Mouse (Mus musculus) lung, embryonic 14.5 days (tissue): ENCODE measurements around the gene Casc1. TPM values are rescaled to one million over a fixed set of nuclear protein-coding genes. Genes with fewer than 3 reads are reported as not detected.
A peak's percentile ranks its signal among the peaks of the same experiment; 100 is the strongest.

Source experiments
- ATAC-seq: fragments of 200-750 bp; cut with Nextera tagmentation; 2 replicates; pipeline ENCODE4 v1.8.0; 2017; ENCODE audit warnings: mild to moderate bottlenecking, moderate TSS enrichment, moderate library complexity; ENCODE audit not compliant: insufficient read depth
- DNase-seq: peaks from one replicate; pipeline ENCODE4 v3.0.0-alpha.2; 2015
- H3K27ac ChIP-seq: fragments of 300-500 bp; sonication (generic); 2 replicates; pipeline ENCODE4 v1.5.1; 2014; ENCODE audit warnings: low read depth, mild to moderate bottlenecking, moderate library complexity
- H3K27me3 ChIP-seq: fragments of 300-500 bp; sonication (generic); 2 replicates; pipeline ENCODE4 v1.6.1; 2014; ENCODE audit warnings: low read length, control low read depth; ENCODE audit not compliant: insufficient read depth
- H3K36me3 ChIP-seq: fragments of 300-500 bp; sonication (generic); 2 replicates; pipeline ENCODE4 v1.6.1; 2014; ENCODE audit warnings: control low read depth; ENCODE audit not compliant: insufficient read depth
- H3K4me1 ChIP-seq: fragments of 300-500 bp; sonication (generic); 2 replicates; pipeline ENCODE4 v1.6.1; 2014; ENCODE audit warnings: antibody characterized with exemption, control low read depth; ENCODE audit not compliant: insufficient read depth
- H3K4me2 ChIP-seq: fragments of 300-500 bp; sonication (generic); 2 replicates; pipeline ENCODE4 v1.6.1; 2014; ENCODE audit warnings: mild to moderate bottlenecking
- H3K4me3 ChIP-seq: fragments of 300-500 bp; sonication (generic); 2 replicates; pipeline ENCODE4 v1.5.1; 2014; ENCODE audit warnings: low read depth, low read length
- H3K9ac ChIP-seq: fragments of 300-500 bp; sonication (generic); 2 replicates; pipeline ENCODE4 v1.6.1; 2014
- H3K9me3 ChIP-seq: fragments of 300-500 bp; sonication (generic); 2 replicates; pipeline ENCODE4 v1.6.1; 2016; ENCODE audit warnings: low read depth, low read length, control low read depth
- CTCF ChIP-seq: IDR thresholded peaks from 2 replicates; pipeline ENCODE4 v1.5.1; 2016; ENCODE audit warnings: antibody characterized with exemption, low read depth
- WGBS: fragments of 180-500 bp; shearing (Covaris S2); extraction: QIAGEN DNeasy Blood & Tissue Kit; methylation state at CpG from one replicate; pipeline ENCODE4 v1.1.7; 2014; 5-methylcytosine and 5-hydroxymethylcytosine counted together
- polyA plus RNA-seq: library from polyadenylated mRNA; unstranded; fragments of >200 nt; fragmentation: Nextera tagmentation; extraction: Ambion mirVana; gene quantifications from 2 replicates; pipeline ENCODE4 v1.2.1, GENCODE M21; 2014

Casc1 gene
- polyA plus RNA-seq, 1 experiment from 2014 or later = 0.50 TPM

DNA sequence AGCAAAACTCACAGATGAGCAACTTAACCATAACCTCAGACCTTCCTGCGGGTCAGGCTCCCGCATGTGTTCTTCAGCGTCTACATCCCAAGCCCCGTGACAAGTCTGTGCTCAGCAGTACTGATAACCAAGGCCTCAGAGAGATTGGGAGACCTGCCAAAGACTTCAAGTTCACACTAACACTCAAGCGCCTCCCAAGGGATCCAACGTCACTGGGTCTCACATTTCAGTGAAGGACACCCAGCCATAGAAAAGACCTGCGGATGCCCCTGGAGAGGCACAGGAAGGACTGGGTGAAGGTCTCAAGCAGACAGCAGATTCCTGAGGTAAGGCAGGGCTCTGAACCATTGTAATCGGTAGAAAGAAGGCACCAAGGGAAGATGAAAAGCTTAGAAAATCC is 28.8 kb downstream of the Casc1 start:
- TF ChIP-seq CTCF = no peak
- Histone ChIP-seq H3K27ac (no peak overlapping the region), H3K9ac (no peak overlapping the region), H3K4me2 (no peak overlapping the region), H3K27me3 (no peaks in the 10 kb centered on the region), H3K4me3 (no peak overlapping the region), H3K9me3 (no peaks in the 10 kb centered on the region), H3K4me1 (no peaks in the 10 kb centered on the region), H3K36me3 (no peaks in the 10 kb centered on the region)
- WGBS = 22% methylated on average over 8 of the region's 8 CpGs
- ATAC-seq (peak; percentile 67), DNase-seq (peak; percentile 83)

DNA sequence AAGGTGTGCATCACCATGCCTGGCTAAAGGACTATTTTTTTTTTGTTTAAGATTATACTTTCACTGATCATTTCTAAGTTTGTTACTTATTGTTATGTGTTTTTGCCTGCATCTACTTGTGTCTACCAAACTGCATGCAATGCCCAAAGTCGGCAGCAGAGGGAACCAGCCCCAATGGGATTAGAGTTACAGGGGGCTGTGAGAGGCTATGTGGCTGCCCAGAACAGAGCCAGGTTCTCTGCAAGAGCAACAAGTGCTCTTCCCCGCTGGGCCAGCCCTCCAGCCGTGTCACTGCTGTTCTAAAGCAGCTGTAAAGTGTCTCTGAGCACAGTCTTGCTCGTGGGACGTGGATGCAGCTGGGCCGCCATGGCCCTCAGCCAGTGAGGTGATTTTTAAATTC is 31.1 kb downstream of the Casc1 start:
- peak; percentile 36; the same call in 1 of the 2 replicates for ATAC-seq
- WGBS = 25% methylated on average over 6 of the region's 6 CpGs

DNA sequence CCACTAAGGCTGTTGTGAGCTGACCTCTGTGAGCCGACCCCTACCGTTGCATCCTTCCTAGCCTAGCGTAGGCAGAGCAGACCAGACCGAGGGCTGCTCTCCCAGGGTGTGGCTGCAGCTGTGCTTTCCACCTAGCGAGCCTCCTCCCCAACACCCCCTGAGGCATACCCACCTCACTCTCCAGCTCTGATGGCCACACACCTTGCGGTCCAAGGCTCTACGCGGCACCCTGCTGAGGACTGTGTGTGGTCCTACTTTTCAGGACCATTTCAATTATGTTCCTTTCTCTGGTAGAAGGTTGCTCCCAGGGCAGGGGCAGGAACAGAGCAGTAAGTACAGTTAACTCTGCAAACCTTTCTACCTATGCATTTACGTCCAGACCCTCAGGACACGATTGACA is 34.3 kb downstream of the Casc1 start:
- no peak for ATAC-seq
- 61% methylated on average over 10 of the region's 10 CpGs for WGBS

More for the DNA sequence above, 31.1 kb downstream of the Casc1 start:
- Histone ChIP-seq H3K36me3 (no peaks in the 10 kb centered on the region), H3K27ac (no peak overlapping the region), H3K9me3 (no peaks in the 10 kb centered on the region), H3K9ac (no peak overlapping the region), H3K27me3 (0 out of 2 replicates have a peak, but pooled peaks cover 5% of the 10 kb centered on the region), H3K4me1 (no peaks in the 10 kb centered on the region), H3K4me3 (no peak overlapping the region), H3K4me2 (no peak overlapping the region)
- peak; percentile 84 for DNase-seq
- TF ChIP-seq CTCF = peak; percentile 81

DNA sequence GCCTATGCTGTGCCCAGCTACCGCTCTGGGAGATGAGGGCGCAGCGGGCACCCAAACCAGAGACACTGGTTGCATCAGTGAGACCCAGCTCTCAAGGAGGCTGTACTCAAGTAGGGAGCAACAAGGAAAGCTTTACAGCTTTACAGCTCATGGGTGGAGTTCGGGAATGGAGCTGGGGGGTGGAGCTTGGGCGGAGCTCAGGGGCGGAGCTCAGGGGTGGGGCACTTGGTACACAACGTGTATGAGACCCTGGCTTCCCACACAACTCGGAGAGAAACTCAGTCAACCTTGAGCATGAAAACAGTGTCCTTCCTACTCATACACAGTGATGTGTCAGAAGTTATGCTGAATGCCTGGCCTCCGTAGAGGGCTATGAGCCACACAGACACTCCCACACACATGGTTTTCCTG is 35.2 kb downstream of the Casc1 start:
- Histone ChIP-seq H3K4me3 (no peak overlapping the region), H3K27me3 (0 out of 2 replicates have a peak, but pooled peaks cover 5% of the 10 kb centered on the region), H3K27ac (no peak overlapping the region), H3K4me1 (peaks cover 7% of the 10 kb centered on the region), H3K4me2 (no peak overlapping the region), H3K9ac (no peak overlapping the region), H3K9me3 (no peaks in the 10 kb centered on the region), H3K36me3 (no peaks in the 10 kb centered on the region)
- no peak for TF ChIP-seq CTCF
- 38% methylated on average over 9 of the region's 9 CpGs for WGBS
- ATAC-seq (peak; percentile 8; the same call in 1 of the 2 replicates), DNase-seq (peak; percentile 24)

More for the DNA sequence above, 34.3 kb downstream of the Casc1 start:
- H3K4me1 ChIP-seq = peaks cover 7% of the 10 kb centered on the region
- no peak for DNase-seq
- no peak for TF ChIP-seq CTCF
- H3K4me2 ChIP-seq = no peak overlapping the region
- H3K4me3 ChIP-seq = no peak overlapping the region
- no peaks in the 10 kb centered on the region for H3K9me3 ChIP-seq
- no peak overlapping the region for H3K27ac ChIP-seq
- no peaks in the 10 kb centered on the region for H3K36me3 ChIP-seq
- 0 out of 2 replicates have a peak, but pooled peaks cover 5% of the 10 kb centered on the region for H3K27me3 ChIP-seq
- H3K9ac ChIP-seq = no peak overlapping the region

DNA sequence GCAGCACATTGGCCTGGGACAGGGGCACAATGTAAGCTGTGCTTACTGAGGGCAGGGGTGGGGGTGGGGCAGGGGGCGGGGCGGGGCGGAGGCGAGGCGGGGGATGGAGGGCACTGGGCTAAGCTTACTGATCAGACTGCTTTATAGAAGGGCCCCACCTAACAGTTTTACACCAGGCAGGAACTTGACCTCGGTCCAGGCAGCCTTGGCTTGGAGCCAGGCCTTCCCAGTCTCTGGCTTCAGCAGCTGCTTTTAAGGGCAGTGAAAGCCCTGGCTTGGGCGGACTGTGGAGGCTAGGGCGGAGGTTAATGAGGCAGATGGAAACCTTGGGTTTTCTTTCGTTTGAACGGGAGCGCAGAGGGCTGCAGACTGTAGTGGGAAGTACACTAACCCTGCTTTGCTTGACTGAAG is 37.0 kb downstream of the Casc1 start:
- Histone ChIP-seq H3K4me2 (peak overlapping the region; percentile 44), H3K27me3 (0 out of 2 replicates have a peak, but pooled peaks cover 5% of the 10 kb centered on the region), H3K27ac (no peak overlapping the region), H3K4me3 (no peak overlapping the region), H3K9me3 (no peaks in the 10 kb centered on the region), H3K36me3 (no peaks in the 10 kb centered on the region), H3K4me1 (peaks cover 7% of the 10 kb centered on the region), H3K9ac (no peak overlapping the region)
- TF ChIP-seq CTCF = no peak
- DNase-seq = peak; percentile 93
- WGBS = 5% methylated on average over 11 of the region's 11 CpGs
- peak; percentile 84 for ATAC-seq

DNA sequence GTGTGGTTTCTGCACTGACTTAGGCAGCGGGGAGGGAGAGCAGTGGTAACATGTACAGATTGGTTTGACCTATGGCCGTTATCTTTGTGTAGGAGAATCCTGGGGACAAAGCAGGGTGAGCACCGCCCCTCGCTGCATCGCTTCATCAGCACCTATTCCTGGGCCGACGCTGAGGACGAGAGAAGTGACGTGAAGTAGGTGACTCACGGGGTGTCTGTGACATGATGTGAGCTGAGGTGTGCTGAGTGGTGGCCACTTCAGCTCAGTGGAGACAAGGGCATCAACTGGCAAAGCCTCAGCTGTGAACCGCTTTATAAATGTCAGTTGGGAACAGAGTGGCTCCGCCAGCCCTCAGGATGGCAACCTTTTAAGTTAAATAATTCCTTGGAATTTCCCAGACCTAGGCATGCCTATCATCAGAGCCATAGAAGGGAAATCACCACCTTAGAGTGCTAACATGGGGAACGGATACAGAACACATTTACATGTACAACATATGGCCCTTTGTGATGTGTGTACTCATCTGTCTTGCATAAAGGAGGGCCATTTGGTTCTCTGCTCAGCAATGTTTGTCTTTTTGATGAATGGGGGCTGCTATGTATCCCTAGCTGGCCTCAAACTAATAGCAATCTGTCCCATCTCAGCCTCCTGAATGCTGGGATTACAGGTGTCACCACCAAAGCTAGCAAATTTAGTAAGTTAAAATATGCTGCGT is 38.8 kb downstream of the Casc1 start:
- 0 out of 2 replicates have a peak, but pooled peaks cover 5% of the 10 kb centered on the region for H3K27me3 ChIP-seq
- 44% methylated on average over 14 of the region's 14 CpGs for WGBS
- no peak overlapping the region for H3K4me3 ChIP-seq

DNA sequence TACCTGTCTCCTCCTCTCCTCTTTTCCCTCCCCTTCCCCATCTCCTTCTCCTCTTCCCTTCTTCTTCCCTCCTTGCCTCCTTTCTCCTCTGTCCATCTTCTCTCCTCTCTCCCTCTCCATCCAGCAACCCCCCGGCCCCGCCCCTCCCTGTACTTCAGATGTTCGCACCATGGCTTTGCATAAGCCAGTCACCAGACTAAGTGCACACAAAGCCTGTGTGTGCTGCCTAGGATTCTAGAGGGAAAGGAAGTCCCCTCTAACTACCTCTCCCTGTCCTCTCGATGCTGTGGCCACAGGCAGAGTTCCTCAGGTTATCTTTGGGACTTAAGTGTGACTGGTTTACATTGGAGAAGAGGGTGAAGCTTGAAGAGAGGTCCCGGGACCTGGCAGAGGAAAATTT is 50.2 kb downstream of the Casc1 start:
- Histone ChIP-seq H3K27me3 (no peaks in the 10 kb centered on the region), H3K4me2 (no peak overlapping the region), H3K27ac (no peak overlapping the region), H3K9ac (no peak overlapping the region), H3K9me3 (no peaks in the 10 kb centered on the region), H3K4me1 (no peaks in the 10 kb centered on the region), H3K36me3 (no peaks in the 10 kb centered on the region), H3K4me3 (no peak overlapping the region)
- no peak for ATAC-seq
- DNase-seq = no peak
- WGBS = 39% methylated on average over 5 of the region's 5 CpGs
- no peak for TF ChIP-seq CTCF

More for the DNA sequence above, 38.8 kb downstream of the Casc1 start:
- no peak overlapping the region for H3K4me2 ChIP-seq
- H3K9ac ChIP-seq = no peak overlapping the region
- TF ChIP-seq CTCF = no peak
- no peak overlapping the region for H3K27ac ChIP-seq
- H3K9me3 ChIP-seq = no peaks in the 10 kb centered on the region
- peaks cover 7% of the 10 kb centered on the region for H3K4me1 ChIP-seq
- H3K36me3 ChIP-seq = no peaks in the 10 kb centered on the region
- DNase-seq (no peak), ATAC-seq (no peak)
